Mouse (Mus musculus): ENCODE data around the gene Notch4.

DNA sequence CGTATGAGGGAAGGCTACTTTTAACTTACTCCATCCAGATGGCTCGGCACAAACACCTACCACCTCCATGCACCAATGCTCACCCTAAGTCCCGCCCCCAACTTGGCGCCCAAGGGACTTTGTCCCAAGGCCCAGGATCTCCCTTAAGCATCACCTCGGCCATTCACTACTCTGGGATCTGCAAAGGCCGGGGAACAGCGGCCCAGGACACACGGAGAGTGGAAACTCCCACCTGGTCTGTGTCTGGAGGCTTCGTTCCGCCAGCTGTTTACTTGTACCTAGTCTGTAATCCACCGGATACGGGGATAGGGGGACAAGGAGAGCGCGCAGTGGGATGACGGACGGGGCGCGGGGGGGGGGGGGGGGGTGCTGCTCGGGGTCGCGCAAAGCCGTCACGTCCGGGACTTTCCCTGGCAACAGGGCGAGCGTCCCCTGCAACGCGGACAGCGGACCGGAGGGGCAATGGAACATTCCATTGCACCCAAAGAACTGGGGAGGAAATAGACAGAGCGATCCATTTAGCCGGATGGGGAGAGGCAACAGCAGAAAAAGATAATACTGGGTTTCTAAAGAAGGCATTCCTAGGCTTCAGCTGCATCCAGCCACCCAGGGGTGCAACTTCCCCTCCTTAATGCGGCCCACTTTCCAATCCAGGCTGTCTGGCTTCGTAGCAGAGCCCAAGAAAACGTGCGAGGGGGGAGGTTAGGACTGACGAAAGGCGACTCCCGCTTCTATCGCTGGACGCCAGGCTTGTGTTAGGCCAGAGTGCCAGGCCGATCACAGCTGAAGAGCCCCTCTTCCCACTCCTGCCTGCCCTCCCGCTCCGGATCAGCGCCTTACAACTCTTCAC is 63.2 kb downstream of the Notch4 start:
- TF ChIP-seq POLR2A (IDR thresholded peaks at IDR 0.05; ENCODE audit: low read depth, low read length): peak; percentile 83
- no peak for TF ChIP-seq CTCF (IDR thresholded peaks at IDR 0.05; ENCODE audit: borderline replicate concordance, insufficient read depth, low read length)

All from embryonic fibroblast, embryonic 13.5 days (primary cell).